ENCODE assay signal across 10 mouse cellular contexts in the genomic region with DNA sequence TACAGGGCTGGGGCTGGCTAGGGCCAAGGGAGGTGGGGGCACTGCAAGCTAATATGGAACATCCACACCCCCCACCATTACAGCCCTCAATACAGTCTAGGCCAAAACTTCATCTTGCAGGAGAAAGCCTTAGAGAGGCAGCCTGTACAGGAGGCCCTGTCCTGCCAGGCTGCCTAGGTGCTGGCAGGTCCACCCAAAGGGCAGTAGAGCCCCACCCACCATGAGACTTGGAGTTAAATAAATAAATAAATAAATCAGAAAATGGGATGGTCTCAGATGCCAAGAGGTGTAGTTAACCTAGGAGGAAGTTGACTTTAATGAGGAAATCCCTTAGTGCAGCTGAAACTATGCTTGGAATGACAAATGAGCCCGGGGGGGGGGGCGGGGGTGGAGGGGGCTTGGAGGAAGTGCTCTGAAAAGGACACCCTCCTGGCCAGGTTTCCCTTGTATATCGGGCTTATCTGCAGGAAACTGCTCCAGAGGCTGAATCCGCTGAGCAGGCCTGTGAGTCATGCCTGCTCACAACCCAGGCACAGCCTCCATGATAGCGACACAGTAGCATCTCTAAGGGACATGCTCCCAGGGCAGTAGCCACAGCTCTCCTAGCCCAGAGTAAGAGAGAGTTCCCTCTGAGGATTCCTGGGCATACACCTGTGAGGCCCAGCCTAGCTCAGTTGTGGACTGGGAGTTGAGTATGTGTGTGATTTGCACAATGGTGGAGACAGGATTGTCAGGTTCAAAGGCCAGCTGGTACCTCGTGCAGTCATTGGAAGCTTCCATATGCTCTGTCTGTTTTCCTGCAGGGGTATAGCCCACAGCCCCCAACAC.
DNase-seq lines count a peak whose midpoint lies in the region; ATAC-seq lines count a peak whose summit lies in the region.
"Had no signal": no experiment of that assay in that cellular context is flagged by ENCODE, and none has a peak within 500 bp of the region (broad histone marks: within the 10 kb centered on the region; RNA-seq: fewer than 3 reads in every experiment).

No protein-coding gene starts in this region.

- H3K9ac ChIP-seq in heart, embryonic 14.5 days (ENCODE audit: low read length), result peak overlapping the region; percentile 34; the same call in 1 of the 2 replicates
- H3K9ac ChIP-seq in midbrain, embryonic 14.5 days (replicated peaks; ENCODE audit: low read length), result no peak overlapping the region
- H3K9ac ChIP-seq: midbrain, embryonic 12.5 days had no signal

- WGBS in heart, embryonic 14.5 days, result 19% methylated on average over 6 of the region's 6 CpGs
- WGBS in macrophage (ENCODE audit: missing documents), result 42% methylated on average over 4 of the region's 6 CpGs
- 79% methylated on average over 5 of the region's 6 CpGs for WGBS in midbrain, embryonic 14.5 days

- ATAC-seq in heart, embryonic 14.5 days (ENCODE audit: insufficient number of reproducible peaks, insufficient read depth, low FRiP score, low read depth), result peak; percentile 84
- ATAC-seq in midbrain, embryonic 14.5 days (ENCODE audit: low FRiP score, low TSS enrichment), result no peak

- H3K4me2 ChIP-seq in heart, embryonic 14.5 days (ENCODE audit: low read length), result no peak overlapping the region
- H3K4me2 ChIP-seq in midbrain, embryonic 14.5 days (ENCODE audit: low read length), result no peak overlapping the region
- H3K4me2 ChIP-seq: midbrain, embryonic 12.5 days had no signal

- peak; percentile 20 for DNase-seq in embryo, embryonic 11 days
- no peak for DNase-seq in embryo, embryonic 9.5 days (ENCODE audit: extremely low spot score)
- peak; percentile 50 to 79 for DNase-seq in kidney, postnatal 36 days
- no peak for DNase-seq in cerebellum, adult 9-10 months
- DNase-seq in midbrain, embryonic 14.5 days, result no peak
- DNase-seq in natural killer cell, adult 2 months (ENCODE audit: low spot score in 2 of 2), result no peak
- DNase-seq: thymus, postnatal 36 days had no signal

- H3K9me3 ChIP-seq in heart, embryonic 14.5 days (ENCODE audit: control insufficient read depth, low read length), result no peaks in the 10 kb centered on the region
- no peaks in the 10 kb centered on the region for H3K9me3 ChIP-seq in midbrain, embryonic 14.5 days (ENCODE audit: control insufficient read depth, low read length)
- H3K9me3 ChIP-seq: midbrain, embryonic 12.5 days had no signal

- H3K36me3 ChIP-seq in heart, embryonic 14.5 days (ENCODE audit: control insufficient read depth, insufficient read depth, low read length), result no peaks in the 10 kb centered on the region
- H3K36me3 ChIP-seq in macrophage (ENCODE audit: inconsistent target), result no peaks in the 10 kb centered on the region
- H3K36me3 ChIP-seq in midbrain, embryonic 14.5 days (ENCODE audit: control insufficient read depth, insufficient read depth, low read length), result no peaks in the 10 kb centered on the region
- H3K36me3 ChIP-seq: midbrain, embryonic 12.5 days had no signal

- H3K4me1 ChIP-seq in heart, embryonic 14.5 days (ENCODE audit: control insufficient read depth in 2 of 2, insufficient read depth in 2 of 2, low read length in 2 of 2), result peaks cover 14 to 18% of the 10 kb centered on the region in 2 experiments
- H3K4me1 ChIP-seq in midbrain, embryonic 14.5 days (ENCODE audit: control insufficient read depth, insufficient read depth, low read length), result peaks cover 2% of the 10 kb centered on the region; the same call in 1 of the 2 replicates

- H3K27ac ChIP-seq in heart, embryonic 14.5 days (replicated peaks in 1 of 2; ENCODE audit: control insufficient read depth in 1 of 2, insufficient read depth in 1 of 2, low read depth in 2 of 2, low read length in 2 of 2), result peak overlapping the region; percentile 36 to 71
- peak overlapping the region; percentile 27; the same call in 1 of the 2 replicates for H3K27ac ChIP-seq in macrophage
- H3K27ac ChIP-seq in midbrain, embryonic 14.5 days (replicated peaks; ENCODE audit: low read depth, low read length), result no peak overlapping the region
- H3K27ac ChIP-seq: midbrain, embryonic 12.5 days had no signal

- no peaks in the 10 kb centered on the region for H3K79me2 ChIP-seq in macrophage (ENCODE audit: inconsistent target)

- no peak overlapping the region for H3K4me3 ChIP-seq in heart, embryonic 14.5 days (ENCODE audit: control insufficient read depth in 1 of 2, insufficient read depth in 1 of 2, low read depth in 1 of 2, low read length in 2 of 2)
- no peak overlapping the region for H3K4me3 ChIP-seq in macrophage (ENCODE audit: inconsistent target)
- no peak overlapping the region for H3K4me3 ChIP-seq in midbrain, embryonic 14.5 days (replicated peaks; ENCODE audit: low read depth, low read length)
- H3K4me3 ChIP-seq: midbrain, embryonic 12.5 days had no signal

- no peaks in the 10 kb centered on the region for H3K27me3 ChIP-seq in heart, embryonic 14.5 days (ENCODE audit: control insufficient read depth, insufficient read depth, low read length)
- H3K27me3 ChIP-seq in midbrain, embryonic 14.5 days (ENCODE audit: control insufficient read depth, insufficient read depth, low read length), result no peaks in the 10 kb centered on the region

Comparison
In these comparisons a context has a peak if more than half of its experiments do, and no peak if none do; other contexts are left out.
1. DNase-seq: peak in embryo, embryonic 11 days (single experiment) and kidney, postnatal 36 days (2 of 2); none in embryo, embryonic 9.5 days (single experiment), cerebellum, adult 9-10 months (single experiment), midbrain, embryonic 14.5 days (single experiment) and natural killer cell, adult 2 months (0 of 2).